ENCODE assay signal across 8 mouse cellular contexts in the genomic region with DNA sequence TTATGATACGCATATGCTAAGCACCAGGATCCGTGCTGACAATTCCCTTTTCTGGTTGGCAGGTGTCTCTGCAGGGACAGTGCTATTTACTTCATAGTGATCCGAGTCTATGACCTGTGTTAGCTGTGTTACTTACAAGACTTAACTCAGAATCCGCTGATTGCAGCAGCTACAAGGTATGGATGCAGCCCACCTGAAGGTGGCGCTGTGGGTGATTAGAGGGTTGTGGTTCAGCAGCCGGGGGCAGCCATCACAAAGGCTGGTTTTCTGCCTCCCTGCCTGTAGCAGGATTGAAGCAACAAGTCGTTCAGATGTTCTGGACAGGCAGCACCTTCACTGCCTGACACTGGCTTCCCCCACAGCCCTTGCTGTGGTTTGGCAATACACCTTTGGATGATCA.
DNase-seq lines count a peak whose midpoint lies in the region; ATAC-seq lines count a peak whose summit lies in the region.

No protein-coding gene starts in this region.

- H3K4me2 ChIP-seq in heart, embryonic 12.5 days: 0 out of 2 replicates have a peak overlapping the region, but pooled peaks have one; percentile 93
- H3K4me2 ChIP-seq in forebrain, embryonic 15.5 days (replicated peaks): peak overlapping the region; percentile 88
- peak overlapping the region; percentile 93 for H3K4me2 ChIP-seq in midbrain, embryonic 14.5 days (ENCODE audit: low read length)

- no peaks in the 10 kb centered on the region for H3K36me3 ChIP-seq in heart, embryonic 12.5 days
- no peaks in the 10 kb centered on the region for H3K36me3 ChIP-seq in forebrain, embryonic 15.5 days
- H3K36me3 ChIP-seq in midbrain, embryonic 14.5 days (ENCODE audit: control insufficient read depth, insufficient read depth, low read length): no peaks in the 10 kb centered on the region

- H3K4me1 ChIP-seq in heart, embryonic 12.5 days (replicated peaks): peaks cover 18% of the 10 kb centered on the region
- H3K4me1 ChIP-seq in forebrain, embryonic 15.5 days: peaks cover 60% of the 10 kb centered on the region
- peaks cover 46% of the 10 kb centered on the region for H3K4me1 ChIP-seq in midbrain, embryonic 14.5 days (ENCODE audit: control insufficient read depth, insufficient read depth, low read length)

- H3K9ac ChIP-seq in heart, embryonic 12.5 days: no peak overlapping the region
- peak overlapping the region; percentile 10; the same call in 1 of the 2 replicates for H3K9ac ChIP-seq in forebrain, embryonic 15.5 days (replicated peaks)
- no peak overlapping the region for H3K9ac ChIP-seq in midbrain, embryonic 14.5 days (replicated peaks; ENCODE audit: low read length)

- H3K27ac ChIP-seq in heart, embryonic 12.5 days (ENCODE audit: poor library complexity, severe bottlenecking): no peak overlapping the region
- peak overlapping the region; percentile 77 for H3K27ac ChIP-seq in forebrain, embryonic 15.5 days (replicated peaks)
- no peak overlapping the region for H3K27ac ChIP-seq in midbrain, embryonic 14.5 days (replicated peaks; ENCODE audit: low read depth, low read length)

- H3K27me3 ChIP-seq in heart, embryonic 12.5 days (replicated peaks): 0 out of 2 replicates have a peak, but pooled peaks cover 6% of the 10 kb centered on the region
- no peaks in the 10 kb centered on the region for H3K27me3 ChIP-seq in forebrain, embryonic 15.5 days
- no peaks in the 10 kb centered on the region for H3K27me3 ChIP-seq in midbrain, embryonic 14.5 days (ENCODE audit: control insufficient read depth, insufficient read depth, low read length)

- ATAC-seq in heart, embryonic 12.5 days (ENCODE audit: insufficient number of reproducible peaks, low FRiP score): no peak
- 0 out of 2 replicates have a peak, but pooled peaks have one; percentile 3 for ATAC-seq in forebrain, embryonic 15.5 days (replicated peaks)
- no peak for ATAC-seq in midbrain, embryonic 14.5 days (ENCODE audit: low FRiP score, low TSS enrichment)

- H3K4me3 ChIP-seq in heart, embryonic 12.5 days: no peak overlapping the region
- H3K4me3 ChIP-seq in forebrain, embryonic 15.5 days: no peak overlapping the region
- no peak overlapping the region for H3K4me3 ChIP-seq in midbrain, embryonic 14.5 days (replicated peaks; ENCODE audit: low read depth, low read length)

- H3K9me3 ChIP-seq in heart, embryonic 12.5 days (replicated peaks): no peaks in the 10 kb centered on the region
- H3K9me3 ChIP-seq in forebrain, embryonic 15.5 days: no peaks in the 10 kb centered on the region
- H3K9me3 ChIP-seq in midbrain, embryonic 14.5 days (ENCODE audit: control insufficient read depth, low read length): no peaks in the 10 kb centered on the region

- WGBS in heart, embryonic 12.5 days: 38% methylated on average over 7 of the region's 7 CpGs
- WGBS in forebrain, embryonic 15.5 days: 10% methylated on average over 7 of the region's 7 CpGs
- WGBS in midbrain, embryonic 14.5 days: 34% methylated on average over 7 of the region's 7 CpGs

- DNase-seq in heart, adult 8-10 months (ENCODE audit: low spot score): no peak
- DNase-seq in right cerebral cortex, postnatal 4 days: peak; percentile 60
- DNase-seq in right cerebral cortex, adult 2 months (ENCODE audit: low spot score in 2 of 2): no peak
- DNase-seq in midbrain, embryonic 14.5 days: peak; percentile 68
- no peak for DNase-seq in ovary, postnatal 10 days (ENCODE audit: low spot score)
- no peak for DNase-seq in right cerebral cortex, postnatal 25 days

Comparison
In these comparisons a context has a peak if more than half of its experiments do, and no peak if none do; other contexts are left out.
1. DNase-seq: peak in right cerebral cortex, postnatal 4 days (single experiment) and midbrain, embryonic 14.5 days (single experiment); none in heart, adult 8-10 months (single experiment), right cerebral cortex, adult 2 months (0 of 2), ovary, postnatal 10 days (single experiment) and right cerebral cortex, postnatal 25 days (single experiment).
2. Peak in every context shown above with its lines, with median percentiles within 50 percentile points of each other: H3K4me2 ChIP-seq.